8 mouse cellular contexts compared by ENCODE assay signal in the genomic region with DNA sequence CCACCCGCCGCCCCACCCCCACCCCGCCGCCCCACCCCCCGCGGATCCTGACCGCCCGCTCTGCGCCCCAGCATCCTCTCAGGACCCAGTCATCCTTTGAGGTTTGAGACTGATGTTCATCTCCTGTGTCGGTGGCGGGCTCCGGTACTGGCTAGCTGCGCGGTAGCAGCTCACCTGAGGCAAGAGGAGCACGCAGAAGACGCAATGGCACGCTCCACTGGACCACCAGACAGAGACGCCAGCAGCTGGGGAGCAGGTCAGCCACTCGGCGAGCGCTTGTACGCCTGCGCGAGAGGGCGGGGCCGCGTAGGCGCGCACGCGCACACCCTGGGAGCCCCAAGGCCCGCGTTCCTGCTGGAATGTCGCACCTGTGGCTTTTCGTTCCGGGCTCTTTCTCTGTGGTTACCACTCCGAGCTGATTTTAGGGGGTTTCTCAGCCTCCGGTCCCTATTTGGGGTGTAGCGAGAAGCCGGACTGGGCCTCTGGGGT. TPM values are rescaled to one million over a fixed set of nuclear protein-coding genes. Genes with fewer than 3 reads are reported as not detected.
DNase-seq lines count a peak whose midpoint lies in the region; ATAC-seq lines count a peak whose summit lies in the region.

A gene (plus strand): TSS at position 305 of the 489 bp plus-strand sequence.

- peak; percentile 96 for DNase-seq in ZHBTc4 (ENCODE audit: low read depth, low spot score)
- DNase-seq in gastrocnemius, adult 8-10 months (ENCODE audit: low spot score in 2 of 2) = peak; percentile 65 to 83
- DNase-seq in induced T-regulatory cell, adult 2 months (ENCODE audit: low read depth) = peak; percentile 89
- DNase-seq in left cerebral cortex, adult 9 months (ENCODE audit: low spot score in 2 of 2) = peak; percentile 81 to 92
- DNase-seq in right cerebral cortex, postnatal 14 days = peak; percentile 92
- DNase-seq in urinary bladder, postnatal 36 days (ENCODE audit: low spot score in 2 of 2) = peak; percentile 90 to 91

- ATAC-seq in common myeloid progenitor, adult 5-6 weeks (replicated peaks; ENCODE audit: low read depth, poor library complexity, severe bottlenecking) = peak; percentile 79
- ATAC-seq in megakaryocyte progenitor cell, adult 5-6 weeks (replicated peaks; ENCODE audit: poor library complexity) = peak; percentile 82

RNA-seq across cellular contexts. Expression of the gene that starts here (rescaled TPM):
- total RNA-seq in common myeloid progenitor, adult 5-6 weeks (2017) = 4.4 and 8.4 TPM in 2 replicates
- total RNA-seq in gastrocnemius, adult 8-10 months (2022) = 10 to 100 TPM in 2 of 4 experiments, 1 to 10 TPM in 2; 8.5 to 10.7 (median 9.6) TPM
- total RNA-seq in megakaryocyte progenitor cell, adult 5-6 weeks (2015) = 4.8 and 5.5 TPM in 2 replicates
- 6.4 TPM in 2 replicates for total RNA-seq in megakaryocyte progenitor cell, adult 5-6 weeks (2017)

Comparison
In these comparisons a context has a peak if more than half of its experiments do, and no peak if none do; other contexts are left out.
1. Peak in every context shown above with its lines: DNase-seq and ATAC-seq.